Mouse (Mus musculus) spleen, adult 2 months (tissue): ENCODE data around the gene Gm42791.

Experiments
- CTCF ChIP-seq: fragments of 200-500 bp; IDR thresholded peaks from 2 replicates; pipeline ENCODE4 v1.5.1; 2011; ENCODE audit warnings: mild to moderate bottlenecking, inconsistent platforms; ENCODE audit not compliant: insufficient read depth, insufficient read length, insufficient replicate concordance; ENCODE audit errors: extremely low read depth
- POLR2A ChIP-seq: fragments of 200-500 bp; IDR thresholded peaks from 2 replicates; pipeline ENCODE4 v1.6.1; 2011; ENCODE audit warnings: low read depth, low read length, inconsistent platforms

DNA sequence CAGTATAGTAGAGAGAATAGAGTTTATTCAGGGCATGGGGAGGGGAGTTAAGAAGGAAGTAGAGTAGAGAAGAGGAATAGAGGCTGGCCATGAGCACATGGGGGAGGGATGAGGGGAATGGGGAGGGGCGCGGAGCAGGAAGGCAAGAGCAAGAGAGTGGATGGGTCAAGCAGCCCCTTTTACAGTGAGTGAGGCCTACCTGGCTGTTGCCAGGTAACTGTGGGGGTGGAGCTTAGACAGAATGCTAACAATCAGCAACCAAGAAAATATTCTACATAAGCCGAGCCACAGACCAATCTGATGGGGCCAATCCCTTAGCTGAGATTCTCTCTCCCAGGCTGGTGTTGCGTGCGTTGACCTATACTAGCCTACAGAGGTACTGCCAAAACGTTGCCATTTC is 39.4 kb downstream of the Gm42791 start:
- TF ChIP-seq CTCF (no peak), POLR2A (no peak)
